Mouse (Mus musculus) liver, adult 2 months (tissue): Measurements from ENCODE around the gene H2-M5.

Experiments used
- CTCF ChIP-seq: fragments of 200-500 bp; IDR thresholded peaks from 2 replicates; pipeline ENCODE4 v1.5.1; 2011; ENCODE audit warnings: low read depth, low read length, control low read depth
- POLR2A ChIP-seq: fragments of 200-500 bp; IDR thresholded peaks from 2 replicates; pipeline ENCODE4 v1.6.1; 2011; ENCODE audit warnings: low read length, control low read depth; ENCODE audit not compliant: insufficient read depth; ENCODE audit errors: extremely low read depth

GRCm38 (mm10) chr17:36942791-36943471, 46.4 kb downstream of the H2-M5 start, which contains the start of gene Rnf39:
- TF ChIP-seq POLR2A (peak; percentile 89), CTCF (no peak)
